Mouse (Mus musculus): Measurements from ENCODE around the gene Nufip1. TPM values are rescaled to one million over a fixed set of nuclear protein-coding genes. Genes with fewer than 3 reads are reported as not detected.
"Not testable (repeated sequence)": the region's sequence is repeated elsewhere in the genome, so short reads cannot be mapped to it uniquely, and the experiment has no call there.

Gene Nufip1
- polyA plus RNA-seq, 1 experiment from 2014 or later = 14.2 TPM

DNA sequence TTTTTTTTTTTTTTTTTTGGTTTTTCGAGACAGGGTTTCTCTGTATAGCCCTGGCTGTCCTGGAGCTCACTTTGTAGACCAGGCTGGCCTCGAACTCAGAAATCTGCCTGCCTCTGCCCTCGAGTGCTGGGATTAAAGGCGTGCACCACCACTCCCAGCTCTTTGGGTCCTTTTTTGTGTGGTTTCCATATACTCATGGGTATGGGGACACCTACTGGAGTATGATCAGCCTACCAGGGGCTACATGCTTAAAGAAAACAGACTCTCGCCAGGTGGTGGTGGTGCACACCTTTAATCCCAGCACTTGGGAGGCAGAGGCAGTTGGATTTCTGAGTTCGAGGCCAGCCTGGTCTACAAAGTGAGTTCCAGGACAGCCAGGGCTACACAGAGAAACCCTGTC, 49.9 kb downstream of the Nufip1 start:
- H3K27ac ChIP-seq (replicated peaks; ENCODE audit: low read depth, low read length); H3K9ac ChIP-seq (replicated peaks; ENCODE audit: low read length); ATAC-seq (ENCODE audit: low FRiP score, low TSS enrichment); DNase-seq; H3K4me3 ChIP-seq (replicated peaks; ENCODE audit: low read depth, low read length); H3K9me3 ChIP-seq (ENCODE audit: control insufficient read depth, low read length); H3K4me1 ChIP-seq (ENCODE audit: control insufficient read depth, insufficient read depth, low read length); H3K36me3 ChIP-seq (ENCODE audit: control insufficient read depth, insufficient read depth, low read length); H3K27me3 ChIP-seq (ENCODE audit: control insufficient read depth, insufficient read depth, low read length); H3K4me2 ChIP-seq (ENCODE audit: low read length): not testable (repeated sequence)
- 94% methylated on average over 6 of the region's 6 CpGs for WGBS

DNA sequence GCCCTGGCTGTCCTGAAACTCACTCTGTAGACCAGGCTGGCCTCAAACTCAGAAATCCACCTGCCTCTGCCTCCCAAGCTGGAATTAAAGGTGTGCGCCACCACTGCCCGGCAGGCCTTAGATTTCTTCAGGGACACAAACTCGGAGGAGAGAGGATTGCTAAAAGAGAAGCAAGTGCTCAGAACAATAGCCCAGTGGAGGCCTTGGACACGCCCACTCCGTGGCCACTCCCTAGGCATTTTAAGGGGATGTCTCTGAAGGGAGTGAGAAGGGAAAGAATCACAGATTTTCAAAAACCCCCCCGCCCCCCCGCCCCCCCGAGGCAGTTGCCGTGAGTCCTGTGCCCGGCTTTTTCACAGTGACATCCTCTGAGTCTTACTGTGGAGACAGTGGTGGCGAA, 53.5 kb downstream of the Nufip1 start:
- 18% methylated on average over 11 of the region's 11 CpGs for WGBS
- Histone ChIP-seq H3K27me3 (ENCODE audit: control insufficient read depth, insufficient read depth, low read length) (no peaks in the 10 kb centered on the region), H3K9me3 (ENCODE audit: control insufficient read depth, low read length) (no peaks in the 10 kb centered on the region), H3K4me2 (ENCODE audit: low read length) (no peak overlapping the region), H3K4me1 (ENCODE audit: control insufficient read depth, insufficient read depth, low read length) (no peaks in the 10 kb centered on the region), H3K27ac (replicated peaks; ENCODE audit: low read depth, low read length) (no peak overlapping the region), H3K9ac (replicated peaks; ENCODE audit: low read length) (no peak overlapping the region), H3K36me3 (ENCODE audit: control insufficient read depth, insufficient read depth, low read length) (no peaks in the 10 kb centered on the region), H3K4me3 (replicated peaks; ENCODE audit: low read depth, low read length) (no peak overlapping the region)
- no peak for ATAC-seq (ENCODE audit: low FRiP score, low TSS enrichment)
- DNase-seq = no peak

DNA sequence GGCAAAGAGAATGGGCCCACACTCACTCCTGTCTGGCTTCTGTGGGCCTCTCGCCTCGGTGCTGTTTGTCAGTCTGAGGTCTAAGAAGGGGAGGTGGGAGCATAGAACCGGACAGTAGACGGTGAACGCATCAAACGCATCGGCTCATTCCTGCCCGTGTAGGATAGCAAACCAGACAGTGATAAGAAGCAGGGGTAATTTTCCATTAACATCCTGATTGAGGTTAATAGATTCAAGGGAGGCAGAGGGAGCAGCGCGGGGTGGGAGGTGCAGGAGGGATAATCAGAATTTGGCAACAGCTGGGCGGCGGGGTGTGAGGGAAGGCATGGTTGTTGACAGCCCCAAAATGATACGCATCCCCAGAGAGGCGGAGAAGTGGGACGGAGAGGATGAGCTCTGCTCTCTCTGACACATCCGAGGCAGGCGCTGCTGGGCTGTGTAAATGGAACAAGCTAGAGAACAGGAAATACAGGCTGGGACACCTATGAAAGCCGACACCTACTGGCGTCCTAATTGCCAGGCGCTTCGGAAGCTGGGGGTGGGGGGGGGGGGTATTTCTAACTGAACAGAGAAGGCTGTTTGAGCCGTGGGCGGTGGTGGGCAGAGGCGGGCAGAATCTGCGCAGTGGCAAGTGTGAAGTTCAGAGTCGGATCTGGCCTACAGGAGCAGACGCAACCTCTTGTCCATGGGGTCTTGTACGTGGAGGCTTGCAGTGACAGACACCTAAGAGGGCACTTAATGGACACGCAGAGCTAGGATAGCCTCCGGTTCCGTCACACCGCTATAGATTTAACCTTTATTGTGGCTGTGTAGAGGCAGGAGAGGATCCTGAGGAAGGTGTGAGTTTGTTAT, 54.4 kb downstream of the Nufip1 start:
- 0 out of 2 replicates have a peak overlapping the region, but pooled peaks have one; percentile 7 for H3K4me3 ChIP-seq (replicated peaks; ENCODE audit: low read depth, low read length)
- no peak overlapping the region for H3K9ac ChIP-seq (replicated peaks; ENCODE audit: low read length)

DNA sequence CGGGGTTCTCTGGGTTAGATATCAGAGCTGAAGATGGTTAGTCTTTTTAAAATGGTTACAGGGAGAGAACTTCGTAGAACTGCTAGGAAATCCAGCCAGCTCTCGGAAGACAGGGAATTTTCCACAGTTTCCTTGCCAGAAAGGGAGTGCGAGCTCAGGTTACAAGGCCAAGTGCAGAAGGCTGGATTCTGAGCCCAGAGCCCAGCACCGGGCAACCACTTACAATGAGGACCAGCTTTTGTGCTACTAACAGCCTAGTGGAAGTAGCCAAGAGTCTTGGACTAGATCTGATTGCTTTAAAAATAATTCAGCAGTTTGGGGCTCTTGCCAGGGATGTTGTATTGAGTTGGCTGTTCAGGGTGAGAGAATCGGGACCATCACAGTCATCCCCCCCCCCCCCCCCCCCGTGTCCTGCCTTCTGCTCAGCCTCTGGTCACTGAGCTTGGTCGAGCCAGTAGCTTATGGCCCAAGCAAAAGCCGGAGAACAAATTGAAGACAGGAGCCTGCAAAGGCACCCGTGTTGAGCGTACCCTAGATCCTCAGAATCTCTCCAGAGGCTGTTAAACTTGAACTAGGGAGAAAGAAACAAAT, 59.3 kb downstream of the Nufip1 start:
- WGBS = 73% methylated on average over 11 of the region's 11 CpGs
- no peak for ATAC-seq (ENCODE audit: low FRiP score, low TSS enrichment)
- no peaks in the 10 kb centered on the region for H3K4me1 ChIP-seq (ENCODE audit: control insufficient read depth, insufficient read depth, low read length)

More for the DNA sequence above, 54.4 kb downstream of the Nufip1 start:
- Histone ChIP-seq H3K9me3 (ENCODE audit: control insufficient read depth, low read length) (no peaks in the 10 kb centered on the region), H3K36me3 (ENCODE audit: control insufficient read depth, insufficient read depth, low read length) (no peaks in the 10 kb centered on the region), H3K27ac (replicated peaks; ENCODE audit: low read depth, low read length) (no peak overlapping the region), H3K4me1 (ENCODE audit: control insufficient read depth, insufficient read depth, low read length) (no peaks in the 10 kb centered on the region), H3K27me3 (ENCODE audit: control insufficient read depth, insufficient read depth, low read length) (no peaks in the 10 kb centered on the region), H3K4me2 (ENCODE audit: low read length) (peak overlapping the region; percentile 43)
- peak; percentile 57 for DNase-seq
- WGBS = 27% methylated on average over 32 of the region's 32 CpGs
- ATAC-seq (ENCODE audit: low FRiP score, low TSS enrichment) = no peak

DNA sequence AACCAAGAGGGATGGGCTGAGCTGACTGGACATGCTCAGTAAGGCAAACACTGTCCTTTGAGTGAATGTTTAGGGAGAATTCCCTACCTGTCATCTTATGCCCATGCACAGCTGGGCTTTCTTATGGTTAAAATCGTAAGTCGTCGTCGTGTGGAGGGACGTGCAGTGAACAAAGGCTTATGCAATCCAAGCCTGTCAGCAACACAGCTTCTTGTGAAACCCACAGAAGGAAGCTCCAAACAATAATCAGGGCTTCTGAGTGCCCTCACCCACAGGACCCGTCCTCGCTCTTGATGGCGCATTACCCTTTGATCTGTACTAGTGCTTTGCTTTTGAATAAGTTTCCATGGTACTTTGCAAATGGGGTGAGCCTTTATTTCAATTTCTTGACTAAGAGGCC, 60.6 kb downstream of the Nufip1 start:
- Histone ChIP-seq H3K9ac (replicated peaks; ENCODE audit: low read length) (no peak overlapping the region), H3K27ac (replicated peaks; ENCODE audit: low read depth, low read length) (no peak overlapping the region), H3K9me3 (ENCODE audit: control insufficient read depth, low read length) (no peaks in the 10 kb centered on the region), H3K4me2 (ENCODE audit: low read length) (no peak overlapping the region), H3K36me3 (ENCODE audit: control insufficient read depth, insufficient read depth, low read length) (no peaks in the 10 kb centered on the region), H3K4me3 (replicated peaks; ENCODE audit: low read depth, low read length) (no peak overlapping the region), H3K4me1 (ENCODE audit: control insufficient read depth, insufficient read depth, low read length) (peaks cover 11% of the 10 kb centered on the region), H3K27me3 (ENCODE audit: control insufficient read depth, insufficient read depth, low read length) (no peaks in the 10 kb centered on the region)
- DNase-seq (no peak), ATAC-seq (ENCODE audit: low FRiP score, low TSS enrichment) (no peak)
- WGBS = 49% methylated on average over 8 of the region's 8 CpGs

More for the DNA sequence above, 59.3 kb downstream of the Nufip1 start:
- Histone ChIP-seq H3K9ac (replicated peaks; ENCODE audit: low read length) (no peak overlapping the region), H3K27ac (replicated peaks; ENCODE audit: low read depth, low read length) (no peak overlapping the region), H3K36me3 (ENCODE audit: control insufficient read depth, insufficient read depth, low read length) (no peaks in the 10 kb centered on the region), H3K9me3 (ENCODE audit: control insufficient read depth, low read length) (no peaks in the 10 kb centered on the region), H3K27me3 (ENCODE audit: control insufficient read depth, insufficient read depth, low read length) (no peaks in the 10 kb centered on the region), H3K4me3 (replicated peaks; ENCODE audit: low read depth, low read length) (no peak overlapping the region), H3K4me2 (ENCODE audit: low read length) (no peak overlapping the region)
- DNase-seq = peak; percentile 33

DNA sequence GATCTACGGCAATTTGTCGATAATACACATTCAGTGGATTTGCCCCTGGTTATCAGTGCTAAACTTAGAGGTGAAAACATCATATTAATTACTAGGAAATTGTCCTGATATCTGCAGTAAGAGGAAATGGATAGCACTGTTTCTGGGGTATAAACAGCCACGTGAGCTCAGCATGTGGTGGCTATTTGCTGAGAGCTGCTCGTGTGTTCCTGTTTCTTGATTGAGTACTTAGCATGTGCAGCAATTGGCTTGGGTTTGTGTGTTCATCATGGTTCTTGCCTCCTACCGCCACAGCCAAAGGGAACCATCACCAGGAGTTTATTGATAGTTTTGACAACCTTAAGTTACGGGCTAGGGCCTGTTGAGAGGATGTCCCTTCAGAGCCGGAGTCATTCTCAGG, 63.6 kb downstream of the Nufip1 start:
- H3K9me3 ChIP-seq (ENCODE audit: control insufficient read depth, low read length) = no peaks in the 10 kb centered on the region
- 91% methylated on average over 7 of the region's 7 CpGs for WGBS
- no peaks in the 10 kb centered on the region for H3K27me3 ChIP-seq (ENCODE audit: control insufficient read depth, insufficient read depth, low read length)
- no peak overlapping the region for H3K27ac ChIP-seq (replicated peaks; ENCODE audit: low read depth, low read length)
- no peak for DNase-seq
- H3K4me3 ChIP-seq (replicated peaks; ENCODE audit: low read depth, low read length) = no peak overlapping the region
- H3K4me1 ChIP-seq (ENCODE audit: control insufficient read depth, insufficient read depth, low read length) = peaks cover 15% of the 10 kb centered on the region
- ATAC-seq (ENCODE audit: low FRiP score, low TSS enrichment) = no peak
- no peak overlapping the region for H3K9ac ChIP-seq (replicated peaks; ENCODE audit: low read length)
- no peaks in the 10 kb centered on the region for H3K36me3 ChIP-seq (ENCODE audit: control insufficient read depth, insufficient read depth, low read length)
- H3K4me2 ChIP-seq (ENCODE audit: low read length) = no peak overlapping the region

DNA sequence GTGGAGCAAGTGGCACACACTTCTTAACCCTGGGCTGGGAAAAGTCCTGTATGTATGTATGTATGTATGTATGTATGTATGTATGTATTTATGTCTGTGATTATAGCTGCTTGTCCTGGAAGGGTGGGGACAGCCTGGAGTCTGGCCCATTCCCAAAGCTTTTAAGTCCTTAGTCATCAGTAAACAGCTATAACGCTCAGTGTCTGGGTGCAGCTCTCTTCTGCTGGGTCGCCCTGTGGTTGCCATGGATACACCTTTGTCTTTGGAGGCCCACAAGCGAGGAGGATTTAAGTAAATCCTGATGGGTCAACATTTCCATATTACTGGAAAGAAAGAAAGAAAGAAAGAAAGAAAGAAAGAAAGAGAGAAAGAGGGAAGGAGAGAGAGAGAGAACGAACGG, 65.1 kb downstream of the Nufip1 start:
- H3K9ac ChIP-seq (replicated peaks; ENCODE audit: low read length) = no peak overlapping the region
- peak; percentile 78 for DNase-seq
- H3K9me3 ChIP-seq (ENCODE audit: control insufficient read depth, low read length) = no peaks in the 10 kb centered on the region
- H3K36me3 ChIP-seq (ENCODE audit: control insufficient read depth, insufficient read depth, low read length) = no peaks in the 10 kb centered on the region
- no peaks in the 10 kb centered on the region for H3K27me3 ChIP-seq (ENCODE audit: control insufficient read depth, insufficient read depth, low read length)
- no peak overlapping the region for H3K4me3 ChIP-seq (replicated peaks; ENCODE audit: low read depth, low read length)
- peak; percentile 67; the same call in 1 of the 2 replicates for ATAC-seq (ENCODE audit: low FRiP score, low TSS enrichment)
- H3K4me2 ChIP-seq (ENCODE audit: low read length) = no peak overlapping the region; the same call in 1 of the 2 replicates
- H3K27ac ChIP-seq (replicated peaks; ENCODE audit: low read depth, low read length) = peak overlapping the region; percentile 70
- WGBS = 2% methylated on average over 5 of the region's 5 CpGs
- peaks cover 15% of the 10 kb centered on the region for H3K4me1 ChIP-seq (ENCODE audit: control insufficient read depth, insufficient read depth, low read length)

DNA sequence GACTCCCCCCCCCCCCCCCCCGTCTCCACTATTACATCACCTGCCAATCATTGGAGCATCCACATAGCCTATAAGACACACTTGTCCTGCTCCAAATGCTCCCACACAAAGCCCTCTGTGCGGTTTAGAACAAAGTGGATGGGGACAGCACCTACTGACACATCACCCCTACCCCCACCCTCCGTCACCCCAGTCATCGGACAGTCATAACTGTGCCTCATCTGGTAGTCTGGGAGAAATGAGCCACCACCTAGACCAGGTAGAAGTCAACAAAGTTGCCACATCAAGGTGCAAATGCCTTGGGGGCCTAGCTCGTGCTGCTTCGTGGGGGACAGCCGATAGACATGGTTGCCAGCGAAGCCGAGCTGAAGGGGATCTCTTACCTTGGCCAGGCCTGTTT, 66.5 kb downstream of the Nufip1 start:
- no peaks in the 10 kb centered on the region for H3K27me3 ChIP-seq (ENCODE audit: control insufficient read depth, insufficient read depth, low read length)
- ATAC-seq (ENCODE audit: low FRiP score, low TSS enrichment) (no peak), DNase-seq (no peak)
- no peak overlapping the region for H3K27ac ChIP-seq (replicated peaks; ENCODE audit: low read depth, low read length)
- 94% methylated on average over 9 of the region's 9 CpGs for WGBS
- no peaks in the 10 kb centered on the region for H3K9me3 ChIP-seq (ENCODE audit: control insufficient read depth, low read length)
- no peak overlapping the region for H3K4me3 ChIP-seq (replicated peaks; ENCODE audit: low read depth, low read length)
- H3K4me2 ChIP-seq (ENCODE audit: low read length) = no peak overlapping the region
- H3K9ac ChIP-seq (replicated peaks; ENCODE audit: low read length) = no peak overlapping the region
- H3K36me3 ChIP-seq (ENCODE audit: control insufficient read depth, insufficient read depth, low read length) = no peaks in the 10 kb centered on the region
- peaks cover 15% of the 10 kb centered on the region for H3K4me1 ChIP-seq (ENCODE audit: control insufficient read depth, insufficient read depth, low read length)

DNA sequence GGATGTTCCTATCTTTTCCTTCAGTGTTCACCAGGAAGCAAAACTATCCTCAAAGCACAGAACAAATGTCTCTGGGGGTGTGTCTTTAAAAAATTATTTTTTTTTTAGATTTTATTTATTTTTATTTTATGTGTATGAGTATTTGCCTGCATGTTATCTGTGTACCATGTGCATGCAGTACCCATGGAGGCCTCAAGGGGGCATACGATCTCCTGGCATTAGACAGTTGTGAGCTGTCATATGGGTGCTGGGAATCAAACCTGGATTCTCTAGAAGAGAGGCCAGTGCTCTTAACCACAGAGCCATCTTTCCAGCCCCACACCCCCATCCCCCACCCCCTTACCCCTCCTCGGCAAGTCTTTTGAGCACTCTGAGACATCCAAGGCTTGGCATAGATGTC, 67.8 kb downstream of the Nufip1 start:
- Histone ChIP-seq H3K4me1 (ENCODE audit: control insufficient read depth, insufficient read depth, low read length) (peaks cover 18% of the 10 kb centered on the region), H3K9me3 (ENCODE audit: control insufficient read depth, low read length) (no peaks in the 10 kb centered on the region), H3K27me3 (ENCODE audit: control insufficient read depth, insufficient read depth, low read length) (no peaks in the 10 kb centered on the region), H3K4me3 (replicated peaks; ENCODE audit: low read depth, low read length) (no peak overlapping the region), H3K9ac (replicated peaks; ENCODE audit: low read length) (no peak overlapping the region), H3K36me3 (ENCODE audit: control insufficient read depth, insufficient read depth, low read length) (no peaks in the 10 kb centered on the region), H3K4me2 (ENCODE audit: low read length) (no peak overlapping the region), H3K27ac (replicated peaks; ENCODE audit: low read depth, low read length) (no peak overlapping the region)
- ATAC-seq (ENCODE audit: low FRiP score, low TSS enrichment) (no peak), DNase-seq (no peak)
- 88% methylated on average over 2 of the region's 2 CpGs for WGBS

Measured in midbrain, embryonic 14.5 days (tissue).